Mouse (Mus musculus): ENCODE data around the gene Tiam2.

The Tiam2 gene

GRCm38 (mm10) chr17:3496080-3496479 is 169.7 kb downstream of the Tiam2 start:
- in situ Hi-C loops (cut with MboI, MseI): no loop called here

DNA sequence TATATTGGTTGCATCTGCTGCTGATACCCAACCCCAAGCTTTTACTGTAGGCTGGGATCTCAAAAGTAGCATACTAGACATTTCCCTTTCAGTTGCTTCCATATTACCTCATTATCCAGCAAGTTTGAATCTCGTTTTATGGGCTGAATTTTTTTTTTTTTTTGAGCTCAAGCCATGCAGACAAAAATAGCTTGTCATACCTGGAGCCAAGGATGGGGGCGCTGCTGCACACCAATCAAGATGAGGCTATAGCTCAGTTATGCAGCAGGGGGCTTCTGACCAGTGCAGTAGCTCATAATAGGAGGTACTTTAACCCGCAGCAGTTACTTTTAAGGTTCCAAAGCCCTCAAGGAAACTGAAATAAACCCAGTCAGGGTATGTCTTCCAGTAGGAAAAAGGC is 171.7 kb downstream of the Tiam2 start:
- in situ Hi-C loops (cut with MboI, MseI): no loop called here

GRCm38 (mm10) chr17:3498580-3498979 is 172.2 kb downstream of the Tiam2 start:
- in situ Hi-C loops (cut with MboI, MseI): no loop called here

- in situ Hi-C loops (cut with MboI, MseI): no loop called here
Measured at GRCm38 (mm10) chr17:3499468-3499867, 173.1 kb downstream of the Tiam2 start.

DNA sequence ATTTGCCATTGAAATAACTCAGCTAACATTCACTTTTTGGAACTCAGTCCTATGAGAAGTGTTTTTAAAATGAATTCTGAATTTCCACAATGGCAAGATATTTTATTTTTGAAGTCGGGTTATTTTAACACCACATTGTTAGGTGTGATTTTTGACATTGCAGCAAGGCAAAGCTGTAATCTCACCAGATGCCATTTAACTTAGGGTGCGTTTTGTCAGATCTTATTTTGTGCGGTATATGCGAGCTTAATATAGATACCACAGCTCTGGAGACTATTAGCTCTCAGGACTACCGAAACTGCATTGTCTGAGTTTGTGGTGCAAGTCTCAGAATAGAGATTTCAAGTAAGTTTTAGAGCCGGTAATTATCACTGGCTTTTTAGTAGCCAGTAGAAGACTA is 173.7 kb downstream of the Tiam2 start:
- in situ Hi-C loops (cut with MboI, MseI): no loop called here

GRCm38 (mm10) chr17:3500936-3501335 is 174.6 kb downstream of the Tiam2 start:
- in situ Hi-C loops (cut with MboI, MseI): no loop called here

- in situ Hi-C loops (cut with MboI, MseI): no loop called here
Measured at GRCm38 (mm10) chr17:3505711-3506110, 179.3 kb downstream of the Tiam2 start.

GRCm38 (mm10) chr17:3506508-3506907 is 180.1 kb downstream of the Tiam2 start:
- in situ Hi-C loops (cut with MboI, MseI): no loop called here

GRCm38 (mm10) chr17:3509841-3510240 is 183.5 kb downstream of the Tiam2 start:
- in situ Hi-C loops (cut with MboI, MseI): loop anchor here (5.0 kb wide), 1 partner anchor 48 kb away; no protein-coding TSS in a partner anchor

- in situ Hi-C loops (cut with MboI, MseI): loop anchor here (5.0 kb wide), 1 partner anchor 52 kb away; no protein-coding TSS in a partner anchor
Measured at GRCm38 (mm10) chr17:3514316-3514715, 187.9 kb downstream of the Tiam2 start.

DNA sequence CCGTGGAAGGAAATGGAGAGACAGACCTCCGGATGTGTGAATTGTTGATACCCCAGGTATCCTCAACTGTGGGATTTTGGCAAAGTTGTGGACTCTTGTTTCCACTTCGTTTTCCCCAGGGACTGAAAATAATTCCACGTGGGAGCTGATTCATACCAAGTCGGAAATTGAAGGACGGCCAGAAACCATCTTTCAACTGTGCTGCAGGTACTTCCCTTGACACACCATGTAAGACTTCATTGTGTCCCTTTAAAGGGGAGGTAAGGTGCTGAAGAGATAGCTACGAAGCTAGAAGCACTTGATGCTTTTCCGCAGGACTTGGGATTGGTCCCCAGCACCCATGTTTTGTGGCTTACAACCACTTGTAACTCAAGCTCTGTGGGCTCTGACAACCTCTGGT is 189.5 kb downstream of the Tiam2 start:
- in situ Hi-C loops (cut with MboI, MseI): no loop called here

DNA sequence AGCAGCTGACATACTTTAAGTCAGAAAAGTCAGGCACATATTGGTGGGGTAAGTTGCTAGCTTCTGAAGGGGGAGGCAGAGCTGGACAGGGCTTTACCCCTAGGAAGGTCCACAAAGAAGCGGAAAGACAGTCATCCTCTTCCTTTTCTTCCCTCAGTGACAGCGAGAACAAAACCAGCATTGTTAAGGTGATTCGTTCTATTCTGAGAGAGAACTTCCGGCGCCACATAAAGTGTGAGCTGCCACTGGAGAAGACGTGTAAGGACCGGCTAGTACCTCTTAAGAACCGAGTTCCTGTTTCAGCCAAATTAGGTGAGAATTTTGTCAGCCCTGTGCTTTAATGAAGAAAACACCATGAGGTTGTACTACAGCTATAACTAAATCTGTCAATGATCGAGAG is 190.0 kb downstream of the Tiam2 start:
- in situ Hi-C loops (cut with MboI, MseI): no loop called here

DNA sequence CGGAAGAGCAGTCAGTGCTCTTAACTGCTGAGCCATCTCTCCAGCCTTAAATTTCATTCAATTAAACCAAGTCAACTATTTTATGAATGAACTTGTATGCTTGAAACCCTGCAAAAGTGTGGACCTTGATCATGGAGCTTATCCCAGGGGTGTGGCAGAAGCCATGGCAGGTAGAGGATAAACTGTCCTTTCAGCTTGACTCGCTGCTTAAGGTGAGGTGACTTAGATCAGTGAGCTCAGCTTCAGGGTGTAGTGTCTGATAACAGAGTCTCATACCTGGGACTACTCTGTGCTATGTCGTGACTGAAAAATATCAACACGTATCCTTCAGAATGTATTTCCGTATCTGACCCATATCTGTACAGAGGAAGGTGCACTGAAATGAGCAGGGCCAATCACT is 194.0 kb downstream of the Tiam2 start:
- in situ Hi-C loops (cut with MboI, MseI): no loop called here

- in situ Hi-C loops (cut with MboI, MseI): no loop called here
Measured at GRCm38 (mm10) chr17:3527841-3528471, 201.6 kb downstream of the Tiam2 start.

DNA sequence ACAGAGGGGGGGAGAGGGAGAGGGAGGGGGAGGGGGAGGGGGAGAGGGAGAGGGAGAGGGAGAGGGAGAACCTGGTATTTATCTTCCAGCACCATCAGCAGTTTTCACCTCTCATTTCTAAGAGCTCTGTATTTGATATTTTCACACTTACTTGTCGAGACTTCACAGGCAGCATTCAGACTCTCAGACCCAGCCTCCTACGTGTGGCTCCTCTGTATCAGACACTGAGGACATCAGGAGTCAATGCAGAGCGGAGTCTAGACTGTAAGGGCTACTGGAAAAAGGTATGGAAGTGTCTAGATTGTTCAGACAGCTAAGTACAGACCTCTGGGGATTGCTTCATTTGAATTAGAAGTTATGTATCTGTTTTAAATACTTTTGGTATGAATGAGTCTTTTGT is 203.2 kb downstream of the Tiam2 start:
- in situ Hi-C loops (cut with MboI, MseI): no loop called here

- in situ Hi-C loops (cut with MboI, MseI): no loop called here
Measured at GRCm38 (mm10) chr17:3530549-3530948, 204.2 kb downstream of the Tiam2 start.

DNA sequence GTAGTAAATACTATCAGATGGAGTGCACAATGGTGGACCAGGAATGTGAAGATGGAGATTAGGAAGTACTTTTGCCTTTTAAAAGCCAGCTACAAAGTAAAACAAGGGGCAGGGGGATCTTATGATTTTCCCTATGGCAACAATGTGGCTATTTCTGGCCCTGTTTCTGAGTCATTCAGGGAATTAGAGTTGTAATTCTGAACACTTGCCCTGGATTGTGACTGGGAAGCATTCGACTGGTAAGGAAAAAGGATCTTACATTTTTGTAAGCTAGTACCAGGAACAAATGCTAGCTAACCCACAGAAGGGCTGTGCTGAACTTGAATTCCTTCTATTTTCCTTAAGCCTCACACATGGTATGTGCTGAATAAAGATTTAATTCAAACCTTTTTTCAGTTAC is 205.3 kb downstream of the Tiam2 start:
- in situ Hi-C loops (cut with MboI, MseI): no loop called here

- in situ Hi-C loops (cut with MboI, MseI): no loop called here
Measured at GRCm38 (mm10) chr17:3532254-3532653, 205.9 kb downstream of the Tiam2 start, which contains the start of gene Cldn20. Cldn20 (plus strand) TSS chr17:3532554.

- in situ Hi-C loops (cut with MboI, MseI): no loop called here
Measured at GRCm38 (mm10) chr17:3533425-3533824, 207.1 kb downstream of the Tiam2 start.

DNA sequence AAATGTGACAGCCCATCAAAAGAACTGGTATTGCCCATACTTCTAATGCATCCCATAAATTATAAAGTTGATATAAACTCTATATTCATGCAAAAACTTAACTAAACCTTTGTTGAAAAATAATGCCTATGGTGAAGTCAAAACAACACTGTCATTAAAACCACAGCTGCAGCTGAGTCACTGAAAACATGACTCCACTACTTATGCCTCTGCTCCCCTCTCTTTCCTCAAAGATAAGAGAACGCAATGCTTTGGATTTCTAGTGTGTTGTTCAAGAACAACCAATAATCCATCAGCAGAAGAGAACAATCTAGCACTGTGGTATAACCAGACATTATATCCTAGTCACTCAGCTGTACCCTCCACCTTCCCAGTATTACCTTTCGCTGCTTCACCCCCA is 213.9 kb downstream of the Tiam2 start:
- in situ Hi-C loops (cut with MboI, MseI): no loop called here

DNA sequence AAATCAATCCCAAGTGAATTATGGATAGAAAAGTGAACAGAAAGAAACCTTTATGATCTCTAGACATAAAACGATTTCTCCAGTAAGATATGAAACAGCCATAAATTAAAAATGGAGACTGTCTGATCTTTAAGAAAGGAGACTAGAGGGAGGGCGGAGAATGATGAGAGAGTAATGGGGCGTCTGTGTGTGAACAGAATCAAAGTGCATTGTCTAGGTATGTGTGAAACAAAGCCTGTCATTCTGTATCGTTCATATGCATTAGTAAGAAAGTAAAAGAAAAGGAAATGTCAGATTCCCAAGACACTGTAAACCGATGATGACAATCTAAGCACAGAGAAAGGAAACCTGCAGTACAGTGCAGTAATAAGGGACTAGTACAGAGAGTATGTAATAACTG is 214.7 kb downstream of the Tiam2 start:
- in situ Hi-C loops (cut with MboI, MseI): no loop called here

DNA sequence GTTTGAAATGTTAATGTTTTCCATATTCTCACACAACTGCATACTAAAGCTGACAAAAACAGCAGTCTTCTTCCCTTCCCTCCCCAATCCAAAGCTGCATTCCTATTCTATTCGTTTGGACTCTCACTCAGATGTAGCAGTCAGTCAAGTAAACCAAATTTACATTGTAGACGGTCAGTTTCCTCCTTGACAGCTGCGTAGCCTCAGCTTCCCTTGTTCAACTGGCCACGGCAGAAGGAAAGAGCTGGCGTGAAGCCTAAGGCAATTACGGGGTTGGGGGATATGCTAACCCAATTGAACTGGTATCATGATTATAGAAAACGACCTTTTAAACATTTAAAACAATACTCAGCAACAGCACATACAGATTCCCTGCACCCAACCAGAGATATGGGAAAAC is 221.4 kb downstream of the Tiam2 start:
- in situ Hi-C loops (cut with MboI, MseI): no loop called here

DNA sequence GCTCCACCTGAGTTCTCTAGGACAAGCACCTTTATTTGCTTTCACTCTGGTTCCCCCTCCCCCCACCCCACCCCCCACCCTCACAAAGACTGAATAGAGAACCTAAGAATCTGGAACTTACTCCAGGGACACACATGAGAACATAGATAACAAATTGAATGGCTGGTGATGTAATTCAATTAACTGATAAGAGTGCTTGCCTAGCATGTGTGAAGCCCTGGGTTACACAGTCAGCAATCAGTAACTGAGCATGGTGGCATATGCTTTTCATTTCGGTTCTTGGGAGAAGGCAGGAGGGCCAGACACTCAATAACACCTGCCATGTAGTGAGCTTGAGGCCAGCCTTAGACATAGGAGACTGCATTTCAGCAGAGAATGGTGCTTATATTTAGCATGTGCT is 229.9 kb downstream of the Tiam2 start:
- in situ Hi-C loops (cut with MboI, MseI): loop anchor here (25.0 kb wide), 1 partner anchor 1456 kb away; no protein-coding TSS in a partner anchor
